Mouse (Mus musculus): ENCODE measurements around the gene Ufc1. TPM values are rescaled to one million over a fixed set of nuclear protein-coding genes. Genes with fewer than 3 reads are reported as not detected.
"Not testable (repeated sequence)": the region's sequence is repeated elsewhere in the genome, so short reads cannot be mapped to it uniquely, and the experiment has no call there.

Ufc1 gene
- polyA plus RNA-seq, 1 experiment from 2014 or later: 116 TPM

DNA sequence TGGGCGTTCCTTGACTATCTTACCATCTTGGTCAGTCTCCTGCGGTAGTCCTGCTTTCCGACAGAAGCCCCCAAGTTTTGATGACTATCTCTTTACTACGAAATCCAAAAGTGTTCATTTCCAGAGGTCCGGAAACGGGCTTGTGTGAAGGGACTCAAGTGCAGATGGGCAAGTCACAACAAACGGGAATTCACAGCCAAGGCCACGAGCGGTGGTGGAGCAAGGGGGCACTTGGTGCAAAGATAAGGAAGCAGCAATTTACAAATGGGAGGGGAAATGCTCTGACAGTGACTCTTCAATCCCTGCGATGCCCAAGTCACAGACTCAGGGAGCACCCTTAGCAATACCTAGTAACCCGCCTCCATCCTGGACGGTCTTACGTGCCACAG is 47.4 kb downstream of the Ufc1 start:
- Histone ChIP-seq H3K36me3 (ENCODE audit: control insufficient read depth, insufficient read depth, low read length) (peaks cover 12% of the 10 kb centered on the region; the same call in 1 of the 2 replicates), H3K9me3 (ENCODE audit: control insufficient read depth, low read length) (no peaks in the 10 kb centered on the region), H3K4me2 (ENCODE audit: low read depth, low read length) (peak overlapping the region; percentile 52), H3K27ac (ENCODE audit: low read depth, low read length) (peak overlapping the region; percentile 24), H3K27me3 (ENCODE audit: control insufficient read depth, insufficient read depth, low read length) (no peaks in the 10 kb centered on the region), H3K4me3 (ENCODE audit: low read depth, low read length) (peak overlapping the region; percentile 53), H3K4me1 (ENCODE audit: control insufficient read depth, insufficient read depth, low read length) (peaks cover 26% of the 10 kb centered on the region), H3K9ac (replicated peaks; ENCODE audit: low read depth, low read length) (no peak overlapping the region)
- ATAC-seq (ENCODE audit: low read depth): peak; percentile 7
- 14% methylated on average over 13 of the region's 13 CpGs for WGBS

DNA sequence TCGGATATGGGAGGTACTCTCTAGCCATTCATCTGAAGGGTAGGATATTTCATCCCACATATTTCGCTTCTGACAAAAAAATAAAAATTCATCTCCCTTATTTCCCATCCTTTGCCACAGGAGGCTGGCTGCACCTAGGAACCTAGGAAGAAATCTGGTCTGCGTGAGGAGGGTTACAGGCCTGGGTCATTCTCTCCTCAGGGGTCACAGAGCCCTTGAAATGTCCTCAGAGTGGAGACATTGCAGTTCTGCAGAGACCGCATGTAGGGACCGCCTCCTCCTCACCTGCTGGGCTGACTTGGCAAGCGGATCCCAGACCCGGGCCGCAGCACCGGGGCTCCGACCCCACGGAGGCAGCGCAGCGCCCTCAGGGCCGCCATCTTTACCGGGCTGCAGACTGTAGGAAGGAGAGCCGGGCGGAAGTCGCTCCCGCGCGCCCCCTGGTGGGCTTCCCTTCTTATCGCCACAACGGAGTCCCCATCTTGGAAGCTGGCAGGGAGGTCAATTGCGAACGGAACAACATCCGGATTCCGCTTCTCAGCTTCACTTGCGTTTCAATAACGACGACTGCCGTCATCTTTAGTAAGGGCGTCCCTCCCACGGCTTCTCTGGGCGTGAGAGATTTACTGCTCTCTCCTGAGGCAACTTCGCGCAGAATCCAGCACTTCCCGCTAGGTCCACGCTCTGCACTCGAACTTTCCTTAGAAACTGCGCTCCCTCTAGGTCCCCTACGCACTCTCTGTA is 47.9 kb downstream of the Ufc1 start:
- H3K27ac ChIP-seq (ENCODE audit: low read depth, low read length): peak overlapping the region; percentile 63; the same call in 1 of the 2 replicates
- ATAC-seq (ENCODE audit: low read depth): peak; percentile 95
- H3K9ac ChIP-seq (replicated peaks; ENCODE audit: low read depth, low read length): peak overlapping the region; percentile 72
- peak overlapping the region; percentile 53 for H3K4me3 ChIP-seq (ENCODE audit: low read depth, low read length)
- H3K27me3 ChIP-seq (ENCODE audit: control insufficient read depth, insufficient read depth, low read length): no peaks in the 10 kb centered on the region
- H3K36me3 ChIP-seq (ENCODE audit: control insufficient read depth, insufficient read depth, low read length): peaks cover 15% of the 10 kb centered on the region; the same call in 1 of the 2 replicates
- peak overlapping the region; percentile 52 for H3K4me2 ChIP-seq (ENCODE audit: low read depth, low read length)
- H3K4me1 ChIP-seq (ENCODE audit: control insufficient read depth, insufficient read depth, low read length): peaks cover 25% of the 10 kb centered on the region
- under 1% methylated on average over 41 of the region's 41 CpGs for WGBS
- H3K9me3 ChIP-seq (ENCODE audit: control insufficient read depth, low read length): no peaks in the 10 kb centered on the region

DNA sequence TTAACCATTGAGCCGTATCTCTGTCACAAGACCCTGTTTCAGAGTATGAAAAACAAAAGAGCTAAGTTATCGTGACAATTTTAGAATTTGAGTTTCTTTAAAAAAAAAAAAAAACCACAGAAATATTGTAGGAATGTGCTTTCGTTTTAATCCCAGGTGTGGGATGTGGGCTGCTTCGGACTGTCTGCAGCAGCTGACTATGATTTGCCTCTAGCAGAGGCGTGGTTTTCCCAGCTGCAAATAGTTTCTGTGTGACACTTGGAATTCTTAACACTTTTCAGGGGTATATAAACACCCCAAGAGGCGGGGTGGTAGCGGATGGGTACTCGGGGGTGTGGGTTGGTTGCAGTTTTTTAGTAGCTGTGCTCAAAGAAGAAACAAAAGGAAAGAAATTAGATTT is 49.5 kb downstream of the Ufc1 start:
- peaks cover 27% of the 10 kb centered on the region for H3K36me3 ChIP-seq (ENCODE audit: control insufficient read depth, insufficient read depth, low read length)
- H3K9me3 ChIP-seq (ENCODE audit: control insufficient read depth, low read length): no peaks in the 10 kb centered on the region
- no peak overlapping the region for H3K4me2 ChIP-seq (ENCODE audit: low read depth, low read length)
- H3K4me3 ChIP-seq (ENCODE audit: low read depth, low read length): no peak overlapping the region
- no peak for ATAC-seq (ENCODE audit: low read depth)
- no peak overlapping the region for H3K27ac ChIP-seq (ENCODE audit: low read depth, low read length)
- H3K4me1 ChIP-seq (ENCODE audit: control insufficient read depth, insufficient read depth, low read length): peaks cover 13% of the 10 kb centered on the region
- WGBS: 93% methylated on average over 8 of the region's 8 CpGs
- H3K27me3 ChIP-seq (ENCODE audit: control insufficient read depth, insufficient read depth, low read length): no peaks in the 10 kb centered on the region
- H3K9ac ChIP-seq (replicated peaks; ENCODE audit: low read depth, low read length): no peak overlapping the region

DNA sequence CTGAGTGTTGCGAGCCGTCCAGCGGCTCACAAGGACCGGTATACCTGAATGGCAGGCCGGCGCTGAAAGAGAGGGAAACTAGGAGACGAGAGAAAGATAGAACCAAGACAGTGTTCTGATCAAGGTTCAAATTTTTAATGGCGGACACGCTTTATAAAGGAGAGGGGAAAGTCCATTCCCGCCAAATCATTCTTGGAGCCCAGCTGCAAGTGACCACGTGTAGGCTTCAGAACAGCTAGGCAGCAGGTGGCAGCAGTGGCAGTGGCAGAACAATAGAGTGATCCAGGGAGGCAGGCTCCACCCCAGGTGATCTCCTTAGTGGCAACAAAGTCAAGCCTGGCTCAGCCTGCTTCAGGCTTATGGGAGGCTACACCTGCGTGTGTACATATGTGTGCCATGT is 52.9 kb downstream of the Ufc1 start:
- H3K4me2 ChIP-seq (ENCODE audit: low read depth, low read length); H3K27me3 ChIP-seq (ENCODE audit: control insufficient read depth, insufficient read depth, low read length); H3K27ac ChIP-seq (ENCODE audit: low read depth, low read length); H3K9ac ChIP-seq (replicated peaks; ENCODE audit: low read depth, low read length); H3K9me3 ChIP-seq (ENCODE audit: control insufficient read depth, low read length); H3K4me1 ChIP-seq (ENCODE audit: control insufficient read depth, insufficient read depth, low read length); ATAC-seq (ENCODE audit: low read depth); H3K4me3 ChIP-seq (ENCODE audit: low read depth, low read length): not testable (repeated sequence)
- H3K36me3 ChIP-seq (ENCODE audit: control insufficient read depth, insufficient read depth, low read length): peaks cover 54% of the 10 kb centered on the region
- WGBS: 90% methylated on average over 12 of the region's 12 CpGs

DNA sequence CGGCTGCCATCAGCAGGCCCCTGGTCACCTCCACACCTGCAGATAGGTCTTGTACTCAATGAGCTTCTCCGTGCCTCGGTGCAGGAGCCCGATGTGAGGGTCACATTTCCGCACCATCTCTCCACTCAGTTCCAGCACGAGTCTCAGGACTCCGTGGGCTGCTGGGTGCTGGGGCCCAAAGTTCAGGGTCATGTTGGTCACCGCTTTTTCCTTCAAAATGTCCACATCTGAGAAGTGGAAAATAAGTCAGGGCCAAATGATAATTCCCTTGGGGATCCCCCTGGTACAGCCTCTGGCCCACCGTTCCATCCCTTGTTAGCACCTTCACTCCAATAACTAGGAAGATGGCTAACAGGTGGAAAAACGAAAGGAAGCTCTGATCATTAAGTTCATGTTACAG is 53.9 kb downstream of the Ufc1 start:
- Histone ChIP-seq H3K27me3 (ENCODE audit: control insufficient read depth, insufficient read depth, low read length) (no peaks in the 10 kb centered on the region), H3K4me3 (ENCODE audit: low read depth, low read length) (no peak overlapping the region), H3K36me3 (ENCODE audit: control insufficient read depth, insufficient read depth, low read length) (peaks cover 64% of the 10 kb centered on the region), H3K4me2 (ENCODE audit: low read depth, low read length) (no peak overlapping the region), H3K9me3 (ENCODE audit: control insufficient read depth, low read length) (no peaks in the 10 kb centered on the region), H3K4me1 (ENCODE audit: control insufficient read depth, insufficient read depth, low read length) (0 out of 2 replicates have a peak, but pooled peaks cover under 1% of the 10 kb centered on the region), H3K9ac (replicated peaks; ENCODE audit: low read depth, low read length) (no peak overlapping the region), H3K27ac (ENCODE audit: low read depth, low read length) (no peak overlapping the region)
- WGBS: 91% methylated on average over 10 of the region's 10 CpGs
- no peak for ATAC-seq (ENCODE audit: low read depth)

DNA sequence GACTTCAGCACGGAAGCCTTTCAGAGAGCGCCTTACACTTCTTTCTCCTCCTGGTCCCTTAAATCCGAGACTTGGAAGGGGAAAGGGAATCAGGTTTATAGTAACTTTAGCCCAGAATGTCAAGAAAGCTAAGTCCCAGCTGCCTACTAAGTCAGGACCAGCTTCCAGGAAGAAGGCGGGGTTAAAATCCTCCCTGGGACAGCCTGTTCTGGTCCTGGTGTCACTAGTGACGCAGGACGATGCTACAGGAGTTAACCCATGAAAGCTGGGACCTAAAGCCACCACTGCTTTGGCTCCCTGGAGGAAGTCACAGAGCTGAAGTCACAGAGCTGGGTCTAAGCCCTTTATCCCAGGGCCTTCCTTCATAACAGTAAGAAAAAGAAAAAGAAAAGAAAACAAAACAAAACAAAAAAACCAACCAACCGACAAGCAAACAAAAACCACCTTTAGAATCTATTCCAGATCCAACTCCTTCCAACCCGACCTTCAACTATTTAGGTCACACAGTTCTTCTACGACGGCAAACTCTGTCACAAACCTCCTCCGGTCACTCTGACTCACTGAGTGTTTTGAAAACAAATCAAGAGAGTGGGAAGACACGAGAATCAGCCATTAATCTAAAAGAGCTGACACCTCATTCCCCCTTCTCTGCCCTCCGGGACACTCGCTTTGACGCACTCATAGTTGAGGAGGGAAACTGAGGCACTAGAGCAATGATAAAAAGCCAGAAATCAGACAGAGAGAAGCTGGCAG is 54.7 kb downstream of the Ufc1 start:
- H3K9me3 ChIP-seq (ENCODE audit: control insufficient read depth, low read length): no peaks in the 10 kb centered on the region
- H3K27ac ChIP-seq (ENCODE audit: low read depth, low read length): no peak overlapping the region
- H3K36me3 ChIP-seq (ENCODE audit: control insufficient read depth, insufficient read depth, low read length): peaks cover 71% of the 10 kb centered on the region
- no peak overlapping the region for H3K9ac ChIP-seq (replicated peaks; ENCODE audit: low read depth, low read length)
- no peak for ATAC-seq (ENCODE audit: low read depth)
- H3K27me3 ChIP-seq (ENCODE audit: control insufficient read depth, insufficient read depth, low read length): no peaks in the 10 kb centered on the region
- H3K4me3 ChIP-seq (ENCODE audit: low read depth, low read length): no peak overlapping the region
- H3K4me2 ChIP-seq (ENCODE audit: low read depth, low read length): no peak overlapping the region
- H3K4me1 ChIP-seq (ENCODE audit: control insufficient read depth, insufficient read depth, low read length): no peaks in the 10 kb centered on the region
- 85% methylated on average over 15 of the region's 15 CpGs for WGBS

Other genes with a start within 250 kb of the Ufc1 start
- 5.5 and 8.8 TPM in 2 replicates for gene Fcgr3, start 230.1 kb downstream of the Ufc1 start, polyA plus RNA-seq (2014; fragmentation: Nextera tagmentation; extraction: Ambion mirVana)
- gene Cfap126, start 181.1 kb downstream of the Ufc1 start, polyA plus RNA-seq (2014; fragmentation: Nextera tagmentation; extraction: Ambion mirVana): 2.4 and 5.0 TPM in 2 replicates
- 297 and 334 TPM in 2 replicates for gene Sdhc, start 144.4 kb downstream of the Ufc1 start, polyA plus RNA-seq (2014; fragmentation: Nextera tagmentation; extraction: Ambion mirVana)
- 11.8 TPM in 1 of 2 replicates, not detected in the other for gene Mpz, start 144.3 kb downstream of the Ufc1 start, polyA plus RNA-seq (2014; fragmentation: Nextera tagmentation; extraction: Ambion mirVana)
- gene Pcp4l1, start 98.8 kb downstream of the Ufc1 start, polyA plus RNA-seq (2014; fragmentation: Nextera tagmentation; extraction: Ambion mirVana): 31.8 and 41.6 TPM in 2 replicates
- gene Nr1i3, start 81.1 kb downstream of the Ufc1 start, polyA plus RNA-seq (2014; fragmentation: Nextera tagmentation; extraction: Ambion mirVana): 0.20 and 0.32 TPM in 2 replicates
- 41.5 and 45.5 TPM in 2 replicates for gene Tomm40l, start 72.5 kb downstream of the Ufc1 start, polyA plus RNA-seq (2014; fragmentation: Nextera tagmentation; extraction: Ambion mirVana)
- 7.9 and 8.2 TPM in 2 replicates for gene Apoa2, start 70.0 kb downstream of the Ufc1 start, polyA plus RNA-seq (2014; fragmentation: Nextera tagmentation; extraction: Ambion mirVana)
- 10.2 and 33.2 TPM in 2 replicates for gene Fcer1g, start 60.7 kb downstream of the Ufc1 start, polyA plus RNA-seq (2014; fragmentation: Nextera tagmentation; extraction: Ambion mirVana)
- gene Adamts4, start 44.6 kb downstream of the Ufc1 start, polyA plus RNA-seq (2014; fragmentation: Nextera tagmentation; extraction: Ambion mirVana): 1.3 and 2.6 TPM in 2 replicates
- 234 and 253 TPM in 2 replicates for gene Ndufs2, start 43.6 kb downstream of the Ufc1 start, polyA plus RNA-seq (2014; fragmentation: Nextera tagmentation; extraction: Ambion mirVana)
- gene B4galt3, start 24.7 kb downstream of the Ufc1 start, polyA plus RNA-seq (2014; fragmentation: Nextera tagmentation; extraction: Ambion mirVana): 96.5 and 98.1 TPM in 2 replicates
- 49.2 and 51.2 TPM in 2 replicates for gene Ppox, start 13.8 kb downstream of the Ufc1 start, polyA plus RNA-seq (2014; fragmentation: Nextera tagmentation; extraction: Ambion mirVana)
- 76.8 and 87.9 TPM in 2 replicates for gene Usp21, start 7.0 kb downstream of the Ufc1 start, polyA plus RNA-seq (2014; fragmentation: Nextera tagmentation; extraction: Ambion mirVana)
- 48.0 and 49.7 TPM in 2 replicates for gene Dedd, start 34.1 kb upstream of the Ufc1 start, polyA plus RNA-seq (2014; fragmentation: Nextera tagmentation; extraction: Ambion mirVana)
- gene Nit1, start 50.6 kb upstream of the Ufc1 start, polyA plus RNA-seq (2014; fragmentation: Nextera tagmentation; extraction: Ambion mirVana): 40.2 and 43.5 TPM in 2 replicates
- 58.1 and 67.6 TPM in 2 replicates for gene Pfdn2, start 50.6 kb upstream of the Ufc1 start, polyA plus RNA-seq (2014; fragmentation: Nextera tagmentation; extraction: Ambion mirVana)
- gene Klhdc9, start 65.8 kb upstream of the Ufc1 start, polyA plus RNA-seq (2014; fragmentation: Nextera tagmentation; extraction: Ambion mirVana): 3.2 and 5.3 TPM in 2 replicates
- 2.2 and 2.8 TPM in 2 replicates for gene Nectin4, start 75.1 kb upstream of the Ufc1 start, polyA plus RNA-seq (2014; fragmentation: Nextera tagmentation; extraction: Ambion mirVana)
- 0.25 and 0.61 TPM in 2 replicates for gene Arhgap30, start 93.9 kb upstream of the Ufc1 start, polyA plus RNA-seq (2014; fragmentation: Nextera tagmentation; extraction: Ambion mirVana)
- 164 and 191 TPM in 2 replicates for gene Usf1, start 116.3 kb upstream of the Ufc1 start, polyA plus RNA-seq (2014; fragmentation: Nextera tagmentation; extraction: Ambion mirVana)
- gene Tstd1, start 123.8 kb upstream of the Ufc1 start, polyA plus RNA-seq (2014; fragmentation: Nextera tagmentation; extraction: Ambion mirVana): 2.9 and 3.8 TPM in 2 replicates
- 8.0 and 13.5 TPM in 2 replicates for gene F11r, start 142.5 kb upstream of the Ufc1 start, polyA plus RNA-seq (2014; fragmentation: Nextera tagmentation; extraction: Ambion mirVana)
- gene Alyref2, start 208.5 kb upstream of the Ufc1 start, polyA plus RNA-seq (2014; fragmentation: Nextera tagmentation; extraction: Ambion mirVana): 30.1 and 32.7 TPM in 2 replicates
- not detected in 2 replicates for gene Itln1, start 240.3 kb upstream of the Ufc1 start, polyA plus RNA-seq (2014; fragmentation: Nextera tagmentation; extraction: Ambion mirVana)